In genomic region chr4:123155004-123155403, GRCm38 (mm10) we compare ENCODE assay signal across 10 mouse cellular contexts. TPM values are rescaled to one million over a fixed set of nuclear protein-coding genes. Genes with fewer than 3 reads are reported as not detected.
DNase-seq lines count a peak whose midpoint lies in the region; ATAC-seq and TF ChIP-seq lines count a peak whose summit lies in the region.
"Had no signal": no experiment of that assay in that cellular context is flagged by ENCODE, and none has a peak within 500 bp of the region (broad histone marks: within the 10 kb centered on the region; RNA-seq: fewer than 3 reads in every experiment).

No protein-coding gene starts in this region.

- TF ChIP-seq CTCF in thymus, adult 2 months (IDR thresholded peaks at IDR 0.05; ENCODE audit: borderline replicate concordance, control insufficient read depth, extremely low read depth, insufficient read depth, low read length, poor library complexity), result no peak
- peak; percentile 35; the same call in 1 of the 2 replicates for TF ChIP-seq CTCF in cerebellum, adult 2 months (IDR thresholded peaks at IDR 0.05; ENCODE audit: borderline replicate concordance, insufficient read depth, low read depth, low read length)
- peak; percentile 73 for TF ChIP-seq CTCF in intestine, postnatal 0 days (IDR thresholded peaks at IDR 0.05; ENCODE audit: low read depth)

- WGBS in heart, embryonic 10.5 days, result 27% methylated on average over 4 of the region's 4 CpGs
- 32% methylated on average over 4 of the region's 4 CpGs for WGBS in thymus, adult 2 months
- WGBS in cerebellum, adult 2 months, result 22% methylated on average over 4 of the region's 4 CpGs
- WGBS in intestine, postnatal 0 days, result 14% methylated on average over 4 of the region's 4 CpGs

- peak; percentile 72 for ATAC-seq in intestine, postnatal 0 days

- 0 out of 2 replicates have a peak, but pooled peaks cover 4% of the 10 kb centered on the region for H3K27me3 ChIP-seq in heart, embryonic 10.5 days (ENCODE audit: insufficient read depth, poor library complexity, severe bottlenecking)
- no peaks in the 10 kb centered on the region for H3K27me3 ChIP-seq in thymus, adult 2 months (ENCODE audit: control insufficient read depth, insufficient read depth, low read length)
- no peaks in the 10 kb centered on the region for H3K27me3 ChIP-seq in cerebellum, adult 2 months (ENCODE audit: control insufficient read depth, insufficient read depth, low read length)
- H3K27me3 ChIP-seq in intestine, postnatal 0 days (replicated peaks; ENCODE audit: control insufficient read depth, insufficient read depth, low read length), result no peaks in the 10 kb centered on the region
- H3K27me3 ChIP-seq: limb, embryonic 15.5 days had no signal

- no peak overlapping the region for H3K9ac ChIP-seq in intestine, postnatal 0 days (ENCODE audit: low read depth, low read length)
- H3K9ac ChIP-seq: limb, embryonic 15.5 days had no signal

- H3K27ac ChIP-seq in heart, embryonic 10.5 days, result no peak overlapping the region
- no peak overlapping the region for H3K27ac ChIP-seq in thymus, adult 2 months (ENCODE audit: control insufficient read depth, insufficient read depth, low read length)
- H3K27ac ChIP-seq in cerebellum, adult 2 months (ENCODE audit: insufficient read depth, low read length), result no peak overlapping the region
- no peak overlapping the region for H3K27ac ChIP-seq in intestine, postnatal 0 days (ENCODE audit: low read depth, low read length)
- H3K27ac ChIP-seq: limb, embryonic 15.5 days had no signal

- H3K36me3 ChIP-seq in heart, embryonic 10.5 days, result no peaks in the 10 kb centered on the region
- no peaks in the 10 kb centered on the region for H3K36me3 ChIP-seq in thymus, adult 2 months (ENCODE audit: control insufficient read depth, insufficient read depth, low read length)
- no peaks in the 10 kb centered on the region for H3K36me3 ChIP-seq in intestine, postnatal 0 days (ENCODE audit: control insufficient read depth, insufficient read depth)
- H3K36me3 ChIP-seq: limb, embryonic 15.5 days had no signal

- DNase-seq in heart, adult 8-10 months (ENCODE audit: low spot score), result peak; percentile 19
- DNase-seq in heart, embryonic 10.5 days (ENCODE audit: low spot score), result no peak
- DNase-seq in thymus, adult 2 months, result peak; percentile 12
- no peak for DNase-seq in thymus, postnatal 25 days
- DNase-seq in cerebellum, adult 2 months, result peak in 1 of 2 experiments; percentile 47
- peak; percentile 55 for DNase-seq in retina, postnatal 7 days (ENCODE audit: low read depth, low spot score)
- no peak for DNase-seq in testis, postnatal 10 days (ENCODE audit: low spot score)

- no peaks in the 10 kb centered on the region for H3K9me3 ChIP-seq in heart, embryonic 10.5 days
- no peaks in the 10 kb centered on the region for H3K9me3 ChIP-seq in intestine, postnatal 0 days (ENCODE audit: control insufficient read depth)
- H3K9me3 ChIP-seq: limb, embryonic 15.5 days had no signal

- no peak for TF ChIP-seq POLR2A in thymus, adult 2 months (IDR thresholded peaks at IDR 0.05; ENCODE audit: control insufficient read depth, extremely low read depth, insufficient read depth, low read length, poor library complexity)
- no peak for TF ChIP-seq POLR2A in cerebellum, adult 2 months (IDR thresholded peaks at IDR 0.05; ENCODE audit: borderline replicate concordance, insufficient read depth, low read length)

- no peaks in the 10 kb centered on the region for H3K4me1 ChIP-seq in heart, embryonic 10.5 days
- H3K4me1 ChIP-seq in thymus, adult 2 months (replicated peaks; ENCODE audit: control insufficient read depth, insufficient read depth, low read length), result no peaks in the 10 kb centered on the region
- H3K4me1 ChIP-seq in cerebellum, adult 2 months (ENCODE audit: control insufficient read depth, insufficient read depth, low read length), result no peaks in the 10 kb centered on the region
- H3K4me1 ChIP-seq in intestine, postnatal 0 days (replicated peaks; ENCODE audit: control insufficient read depth, insufficient read depth, low read length), result no peaks in the 10 kb centered on the region
- H3K4me1 ChIP-seq: limb, embryonic 15.5 days had no signal

- H3K4me2 ChIP-seq in intestine, postnatal 0 days (replicated peaks; ENCODE audit: low read depth), result no peak overlapping the region
- H3K4me2 ChIP-seq: limb, embryonic 15.5 days had no signal

- H3K4me3 ChIP-seq in heart, embryonic 10.5 days, result no peak overlapping the region
- no peak overlapping the region for H3K4me3 ChIP-seq in thymus, adult 2 months (ENCODE audit: control insufficient read depth, insufficient read depth, low read length)
- no peak overlapping the region for H3K4me3 ChIP-seq in cerebellum, adult 2 months (replicated peaks; ENCODE audit: insufficient read depth, low read depth, low read length)
- no peak overlapping the region for H3K4me3 ChIP-seq in intestine, postnatal 0 days (ENCODE audit: low read depth, low read length)
- H3K4me3 ChIP-seq: limb, embryonic 15.5 days had no signal

RNA-seq across cellular contexts. Expression of gene Ppie, which starts 15.3 kb away (rescaled TPM):
- total RNA-seq in heart, adult 8-10 months (2022), result 10 to 100 TPM; 22.0 to 27.8 (median 24.1) TPM
- 72.4 and 100 TPM in 2 replicates for polyA plus RNA-seq in heart, embryonic 10.5 days (2016; fragmentation: Nextera tagmentation; extraction: Ambion mirVana)
- polyA plus RNA-seq in thymus, adult 2 months (2012; rRNA removed), result 24.8 and 26.1 TPM in 2 replicates
- polyA plus RNA-seq in cerebellum, adult 2 months (2012; rRNA removed), result 24.6 and 25.3 TPM in 2 replicates
- 30.9 and 31.5 TPM in 2 replicates for polyA plus RNA-seq in intestine, postnatal 0 days (2015; fragmentation: Nextera tagmentation; extraction: Ambion mirVana)

RNA-seq across cellular contexts. Expression of gene Hpcal4, which starts 28.0 kb away (rescaled TPM):
- total RNA-seq in heart, adult 8-10 months (2022), result under 1 TPM; 0.14 to 0.25 (median 0.19) TPM
- polyA plus RNA-seq in heart, embryonic 10.5 days (2016; fragmentation: Nextera tagmentation; extraction: Ambion mirVana), result 0.41 and 1.3 TPM in 2 replicates
- 0.30 and 0.40 TPM in 2 replicates for polyA plus RNA-seq in thymus, adult 2 months (2012; rRNA removed)
- 23.9 and 25.7 TPM in 2 replicates for polyA plus RNA-seq in cerebellum, adult 2 months (2012; rRNA removed)
- polyA plus RNA-seq in intestine, postnatal 0 days (2015; fragmentation: Nextera tagmentation; extraction: Ambion mirVana), result 5.0 and 7.2 TPM in 2 replicates

RNA-seq across cellular contexts. Expression of gene Oxct2b, which starts 38.9 kb away (rescaled TPM):
- total RNA-seq in heart, adult 8-10 months (2022), result not detected
- 0.11 TPM in 1 of 2 replicates, not detected in the other for polyA plus RNA-seq in heart, embryonic 10.5 days (2016; fragmentation: Nextera tagmentation; extraction: Ambion mirVana)
- 0.15 TPM in 1 of 2 replicates, not detected in the other for polyA plus RNA-seq in thymus, adult 2 months (2012; rRNA removed)
- 0.11 TPM in 2 replicates for polyA plus RNA-seq in cerebellum, adult 2 months (2012; rRNA removed)
- 0.31 and 0.52 TPM in 2 replicates for polyA plus RNA-seq in intestine, postnatal 0 days (2015; fragmentation: Nextera tagmentation; extraction: Ambion mirVana)
- polyA plus RNA-seq: stomach, embryonic 16.5 days had no signal

RNA-seq across cellular contexts. Expression of gene Nt5c1a, which starts 46.3 kb away (rescaled TPM):
- 10 to 100 TPM; 48.9 to 75.3 (median 70.1) TPM for total RNA-seq in heart, adult 8-10 months (2022)
- 0.31 and 0.46 TPM in 2 replicates for polyA plus RNA-seq in heart, embryonic 10.5 days (2016; fragmentation: Nextera tagmentation; extraction: Ambion mirVana)
- 0.14 and 1.3 TPM in 2 replicates for polyA plus RNA-seq in thymus, adult 2 months (2012; rRNA removed)
- 9.8 and 12.8 TPM in 2 replicates for polyA plus RNA-seq in cerebellum, adult 2 months (2012; rRNA removed)
- polyA plus RNA-seq in intestine, postnatal 0 days (2015; fragmentation: Nextera tagmentation; extraction: Ambion mirVana), result not detected in 2 replicates
- polyA plus RNA-seq: limb, embryonic 15.5 days; stomach, embryonic 16.5 days had no signal

RNA-seq across cellular contexts. Expression of gene Bmp8b, which starts 50.0 kb away (rescaled TPM):
- total RNA-seq in heart, adult 8-10 months (2022), result not detected
- polyA plus RNA-seq in heart, embryonic 10.5 days (2016; fragmentation: Nextera tagmentation; extraction: Ambion mirVana), result 0.18 and 0.84 TPM in 2 replicates
- polyA plus RNA-seq in thymus, adult 2 months (2012; rRNA removed), result 0.05 and 0.17 TPM in 2 replicates
- 0.10 and 0.24 TPM in 2 replicates for polyA plus RNA-seq in cerebellum, adult 2 months (2012; rRNA removed)
- polyA plus RNA-seq in intestine, postnatal 0 days (2015; fragmentation: Nextera tagmentation; extraction: Ambion mirVana), result 0.30 and 0.41 TPM in 2 replicates

Comparison
In these comparisons a context has a peak if more than half of its experiments do, and no peak if none do; other contexts are left out.
1. DNase-seq: peak in heart, adult 8-10 months (single experiment), thymus, adult 2 months (single experiment) and retina, postnatal 7 days (single experiment); none in heart, embryonic 10.5 days (single experiment), thymus, postnatal 25 days (single experiment) and testis, postnatal 10 days (single experiment).